Mouse (Mus musculus) stomach, embryonic 16.5 days (tissue): ENCODE measurements around the gene Samsn1. TPM values are rescaled to one million over a fixed set of nuclear protein-coding genes. Genes with fewer than 3 reads are reported as not detected.

Experiments
- ATAC-seq: fragments of 200-750 bp; cut with Nextera tagmentation; 2 replicates; pipeline ENCODE4 v1.8.0; 2017; ENCODE audit warnings: moderate number of reproducible peaks, moderate TSS enrichment; ENCODE audit not compliant: insufficient read depth, low FRiP score
- H3K27ac ChIP-seq: fragments of 300-500 bp; sonication (generic); 2 replicates; pipeline ENCODE4 v1.5.1; 2014; ENCODE audit warnings: low read length
- H3K27me3 ChIP-seq: fragments of 300-500 bp; sonication (generic); 2 replicates; pipeline ENCODE4 v1.6.1; 2014; ENCODE audit warnings: low read length, control low read depth, mixed read lengths; ENCODE audit not compliant: control insufficient read depth, insufficient read depth
- H3K36me3 ChIP-seq: fragments of 300-500 bp; sonication (generic); 2 replicates; pipeline ENCODE4 v1.6.1; 2014; ENCODE audit warnings: low read length; ENCODE audit not compliant: control insufficient read depth, insufficient read depth
- H3K4me1 ChIP-seq: fragments of 300-500 bp; sonication (generic); 2 replicates; pipeline ENCODE4 v1.6.1; 2014; ENCODE audit warnings: low read length, control low read depth, mixed read lengths; ENCODE audit not compliant: control insufficient read depth, insufficient read depth
- H3K4me2 ChIP-seq: fragments of 300-500 bp; sonication (generic); 2 replicates; pipeline ENCODE4 v1.6.1; 2014; ENCODE audit warnings: low read depth, low read length, mixed read lengths
- H3K4me3 ChIP-seq: fragments of 300-500 bp; sonication (generic); replicated peaks from 2 replicates; pipeline ENCODE4 v1.5.1; 2014; ENCODE audit warnings: mild to moderate bottlenecking, low read length
- H3K9ac ChIP-seq: fragments of 300-500 bp; sonication (generic); 2 replicates; pipeline ENCODE4 v1.6.1; 2014; ENCODE audit warnings: low read length
- H3K9me3 ChIP-seq: fragments of 300-500 bp; sonication (generic); replicated peaks from 2 replicates; pipeline ENCODE4 v1.6.1; 2016; ENCODE audit warnings: low read length, control low read depth; ENCODE audit not compliant: control insufficient read depth
- WGBS: fragments of 180-500 bp; shearing (Covaris S2); extraction: QIAGEN DNeasy Blood & Tissue Kit; methylation state at CpG from one replicate; pipeline ENCODE4 v1.1.7; 2014; 5-methylcytosine and 5-hydroxymethylcytosine counted together
- polyA plus RNA-seq: library from polyadenylated mRNA; unstranded; fragments of >200 nt; fragmentation: Nextera tagmentation; extraction: Ambion mirVana; gene quantifications from 2 replicates; pipeline ENCODE4 v1.2.1, GENCODE M21; 2015

Gene Samsn1
- polyA plus RNA-seq = 3.6 and 4.6 TPM in 2 replicates

DNA sequence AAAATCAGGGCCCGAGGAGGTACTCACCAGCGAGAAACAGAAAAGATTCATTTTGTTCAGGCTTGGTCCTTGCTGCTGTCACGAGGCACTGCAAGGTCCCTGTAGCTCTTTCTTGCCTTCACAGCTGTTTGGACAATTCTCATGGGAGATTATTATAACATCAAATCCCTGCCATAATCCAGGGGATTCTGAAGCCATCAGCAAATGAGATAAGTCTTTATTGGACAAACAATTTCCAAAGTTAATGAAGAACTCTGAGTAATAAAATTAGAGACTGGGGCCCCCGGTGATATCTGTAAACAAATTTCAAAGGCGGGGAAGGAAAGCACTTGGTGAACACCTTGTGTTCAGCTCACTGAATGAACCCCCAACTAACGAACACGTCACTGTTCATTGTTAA, at the start of gene Samsn1:
Samsn1 (minus strand) TSS at position 101 of the 400 bp plus-strand sequence.
- H3K4me2 ChIP-seq = no peak within 1 kb of the TSS
- no peak within 1 kb of the TSS for H3K9ac ChIP-seq
- no peak for ATAC-seq
- H3K27ac ChIP-seq = no peak within 1 kb of the TSS
- H3K4me1 ChIP-seq = no peaks in the 10 kb centered on the region
- no peak within 1 kb of the TSS for H3K4me3 ChIP-seq
- H3K27me3 ChIP-seq = no peaks in the 10 kb centered on the region
- H3K36me3 ChIP-seq = no peaks in the 10 kb centered on the region
- no peaks in the 10 kb centered on the region for H3K9me3 ChIP-seq
- 71% methylated on average over 7 of the region's 7 CpGs for WGBS

DNA sequence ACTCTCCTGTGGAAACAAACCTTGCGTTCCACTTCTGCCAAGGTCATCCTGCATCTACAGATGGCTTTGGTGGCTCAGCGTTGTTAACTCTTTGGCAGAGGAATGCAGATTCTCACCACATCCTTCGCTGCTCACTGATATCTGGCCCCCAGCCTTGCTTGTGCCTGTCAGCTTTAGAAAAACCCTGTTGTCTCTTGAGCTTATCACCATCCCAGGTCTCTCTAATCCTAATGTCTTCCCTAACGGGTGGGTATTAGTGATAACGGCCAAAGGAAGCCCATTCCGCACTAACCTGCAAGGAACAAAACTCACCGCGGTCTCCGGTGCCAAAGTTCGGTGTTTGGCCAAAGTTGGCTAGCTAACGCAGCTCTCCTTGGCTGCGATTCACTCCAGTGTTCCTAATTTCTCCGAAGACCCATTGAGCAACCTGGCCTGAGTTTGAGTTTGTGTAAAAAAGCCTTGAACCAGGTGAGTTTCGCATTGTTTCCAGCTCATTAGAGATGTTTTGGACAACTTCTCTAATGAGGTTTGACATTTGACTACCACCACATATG, 44.1 kb upstream of the Samsn1 start:
- no peak overlapping the region for H3K4me2 ChIP-seq

DNA sequence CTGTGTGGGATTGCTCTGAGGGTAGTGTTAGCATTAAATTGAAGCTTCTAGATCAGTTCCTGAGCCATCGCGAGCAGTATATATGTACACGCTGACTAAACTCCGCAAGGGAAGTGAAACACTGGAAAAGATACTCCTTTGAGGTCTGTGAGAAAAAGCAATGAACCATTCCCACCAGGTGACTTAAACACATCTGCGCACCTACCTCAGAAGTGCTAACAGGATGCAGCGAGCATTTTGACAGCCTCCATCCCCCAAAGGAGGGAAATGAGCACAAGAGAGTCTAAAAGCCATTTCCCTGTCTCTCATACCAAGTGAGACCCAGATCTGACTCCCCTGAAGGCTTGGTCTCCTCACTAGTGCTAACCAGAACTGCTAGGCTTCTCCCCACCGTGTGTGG, 32.9 kb upstream of the Samsn1 start:
- Histone ChIP-seq H3K27ac (no peak overlapping the region), H3K36me3 (no peaks in the 10 kb centered on the region), H3K9ac (no peak overlapping the region), H3K4me1 (no peaks in the 10 kb centered on the region), H3K27me3 (no peaks in the 10 kb centered on the region), H3K4me2 (no peak overlapping the region), H3K4me3 (no peak overlapping the region), H3K9me3 (0 out of 2 replicates have a peak, but pooled peaks cover 4% of the 10 kb centered on the region)
- 89% methylated on average over 7 of the region's 7 CpGs for WGBS
- ATAC-seq = no peak

More for the DNA sequence above, 44.1 kb upstream of the Samsn1 start:
- ATAC-seq = no peak
- H3K4me1 ChIP-seq = no peaks in the 10 kb centered on the region
- no peak overlapping the region for H3K4me3 ChIP-seq
- H3K9me3 ChIP-seq = no peaks in the 10 kb centered on the region
- WGBS = 92% methylated on average over 14 of the region's 14 CpGs
- H3K27me3 ChIP-seq = no peaks in the 10 kb centered on the region
- no peak overlapping the region for H3K27ac ChIP-seq
- no peaks in the 10 kb centered on the region for H3K36me3 ChIP-seq
- H3K9ac ChIP-seq = no peak overlapping the region

DNA sequence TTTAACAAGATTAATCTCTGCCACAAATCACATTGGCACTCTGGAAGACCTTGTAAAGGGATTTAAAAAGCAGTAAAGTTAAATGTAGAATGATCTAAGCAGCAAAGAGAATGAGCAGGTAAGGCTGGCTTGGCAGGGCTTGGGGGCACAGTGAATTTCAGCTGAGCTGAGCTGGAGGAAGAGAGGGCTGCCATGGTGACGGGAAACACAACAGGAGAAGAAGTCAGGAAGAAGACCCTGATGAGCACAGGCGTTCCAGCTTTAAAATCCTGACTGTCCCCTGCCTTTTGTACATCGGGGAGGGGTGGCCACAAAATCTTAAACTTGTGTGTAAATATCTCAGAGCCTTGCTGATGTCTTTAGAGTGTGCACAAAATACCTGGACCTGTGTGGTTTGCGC, 32.0 kb upstream of the Samsn1 start:
- no peak for ATAC-seq
- Histone ChIP-seq H3K4me2 (no peak overlapping the region), H3K9me3 (0 out of 2 replicates have a peak, but pooled peaks cover 4% of the 10 kb centered on the region), H3K4me1 (no peaks in the 10 kb centered on the region), H3K4me3 (no peak overlapping the region), H3K36me3 (no peaks in the 10 kb centered on the region), H3K9ac (no peak overlapping the region), H3K27me3 (no peaks in the 10 kb centered on the region), H3K27ac (no peak overlapping the region)
- 84% methylated on average over 4 of the region's 4 CpGs for WGBS

DNA sequence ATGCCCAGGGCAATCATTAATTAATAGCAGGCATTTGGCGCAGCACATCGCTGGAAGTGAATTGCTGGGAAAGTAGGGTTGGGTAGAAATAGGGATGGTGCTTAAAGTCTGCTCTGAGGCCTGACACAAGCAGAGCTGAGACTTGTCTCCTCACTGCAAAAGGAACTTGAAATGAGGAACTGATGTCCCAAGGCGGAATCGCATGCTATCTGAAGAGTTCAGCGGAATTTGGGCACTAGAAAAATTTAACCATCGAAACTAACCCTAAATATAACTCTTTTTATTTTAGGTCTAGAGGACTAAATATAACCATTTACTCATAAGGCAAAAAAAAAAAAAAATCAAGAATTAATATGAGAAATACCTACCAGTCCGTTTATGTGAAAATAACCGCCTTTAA, 31.5 kb upstream of the Samsn1 start:
- Histone ChIP-seq H3K4me2 (no peak overlapping the region), H3K9me3 (0 out of 2 replicates have a peak, but pooled peaks cover 4% of the 10 kb centered on the region), H3K27me3 (no peaks in the 10 kb centered on the region), H3K4me1 (no peaks in the 10 kb centered on the region), H3K27ac (no peak overlapping the region), H3K36me3 (no peaks in the 10 kb centered on the region), H3K4me3 (no peak overlapping the region), H3K9ac (no peak overlapping the region)
- 87% methylated on average over 8 of the region's 8 CpGs for whole genome bisulfite sequencing
- no peak for ATAC-seq

DNA sequence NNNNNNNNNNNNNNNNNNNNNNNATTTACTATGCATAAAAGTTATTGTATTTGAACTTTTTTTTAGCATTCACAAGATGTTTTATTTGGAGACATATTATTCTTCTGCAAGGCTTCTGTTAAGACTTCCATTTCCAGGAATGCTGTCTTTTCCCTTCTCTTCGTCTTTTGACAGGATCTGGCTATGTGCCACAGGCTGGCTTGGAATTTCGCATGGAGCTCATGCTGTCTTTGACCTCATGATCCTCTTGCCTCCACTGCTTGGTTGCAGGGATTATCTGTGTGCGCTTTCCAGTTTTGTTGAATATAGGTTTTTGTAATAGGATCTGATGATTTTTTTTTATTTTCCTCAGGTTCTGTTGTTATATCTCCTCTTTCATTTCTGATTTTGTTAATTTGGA, 25.0 kb upstream of the Samsn1 start:
- Histone ChIP-seq H3K9ac (no peak overlapping the region), H3K36me3 (no peaks in the 10 kb centered on the region), H3K4me3 (no peak overlapping the region), H3K9me3 (no peaks in the 10 kb centered on the region), H3K4me2 (no peak overlapping the region), H3K27ac (no peak overlapping the region), H3K4me1 (no peaks in the 10 kb centered on the region), H3K27me3 (no peaks in the 10 kb centered on the region)
- WGBS = 42% methylated on average over 3 of the region's 3 CpGs
- ATAC-seq = no peak

DNA sequence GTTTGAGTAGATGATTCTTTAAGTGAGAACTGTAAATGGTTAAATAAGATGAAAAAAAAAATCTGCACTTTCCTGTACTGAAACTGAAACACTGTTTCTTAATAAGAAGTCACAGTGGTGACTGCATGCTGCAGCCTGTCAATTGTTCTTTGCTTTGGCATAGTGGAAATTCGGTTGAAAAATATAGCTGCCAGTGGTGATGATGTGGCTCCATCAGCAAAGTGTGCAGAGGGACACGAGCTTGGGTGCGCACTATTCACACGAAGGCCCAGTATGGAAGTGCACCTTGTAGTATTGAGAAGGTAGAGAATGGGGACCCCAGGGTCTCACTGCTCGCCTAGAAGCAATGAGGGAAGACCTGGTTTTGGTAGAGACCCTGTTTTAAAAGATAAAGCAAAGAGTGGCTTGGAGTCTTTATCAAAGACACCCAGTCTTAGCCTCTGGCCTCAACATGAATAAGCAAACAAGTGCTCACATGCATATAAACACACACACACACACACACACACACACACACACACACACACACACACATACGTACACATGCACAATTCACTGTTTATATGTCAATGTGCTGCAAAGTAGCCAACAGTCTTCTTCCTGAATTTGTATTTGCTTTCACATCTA, 18.4 kb upstream of the Samsn1 start:
- 80% methylated on average over 6 of the region's 6 CpGs for WGBS

DNA sequence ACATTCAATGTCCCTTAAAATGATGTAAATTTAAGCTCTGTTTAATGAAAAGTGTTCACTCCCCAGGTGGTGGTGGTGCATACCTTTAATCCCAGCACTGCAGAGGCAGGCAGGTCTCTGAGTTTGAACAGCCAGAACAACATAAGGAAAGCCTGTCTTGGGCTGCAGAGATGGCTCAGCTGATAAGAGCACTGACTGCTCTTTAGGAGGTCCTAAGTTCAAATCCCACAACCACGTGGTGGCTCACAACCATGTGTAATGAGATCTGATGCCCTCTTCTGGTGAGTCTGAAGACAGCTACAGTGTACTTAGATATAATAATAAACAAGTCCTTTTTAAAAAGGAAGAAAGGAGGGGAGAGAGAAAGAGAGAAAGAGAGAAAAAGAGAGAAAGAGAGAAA, 2.9 kb downstream of the Samsn1 start:
- Histone ChIP-seq H3K9me3 (no peaks in the 10 kb centered on the region), H3K4me3 (no peak overlapping the region), H3K4me1 (no peaks in the 10 kb centered on the region), H3K27me3 (no peaks in the 10 kb centered on the region), H3K4me2 (no peak overlapping the region), H3K36me3 (no peaks in the 10 kb centered on the region), H3K27ac (no peak overlapping the region), H3K9ac (no peak overlapping the region)
- 44% methylated on average over 1 of the region's 1 CpGs for WGBS
- no peak for ATAC-seq

More for the DNA sequence above, 18.4 kb upstream of the Samsn1 start:
- Histone ChIP-seq H3K9ac (no peak overlapping the region), H3K36me3 (no peaks in the 10 kb centered on the region), H3K9me3 (no peaks in the 10 kb centered on the region), H3K27me3 (no peaks in the 10 kb centered on the region), H3K4me3 (no peak overlapping the region), H3K4me2 (no peak overlapping the region), H3K4me1 (no peaks in the 10 kb centered on the region), H3K27ac (no peak overlapping the region)
- no peak for ATAC-seq

DNA sequence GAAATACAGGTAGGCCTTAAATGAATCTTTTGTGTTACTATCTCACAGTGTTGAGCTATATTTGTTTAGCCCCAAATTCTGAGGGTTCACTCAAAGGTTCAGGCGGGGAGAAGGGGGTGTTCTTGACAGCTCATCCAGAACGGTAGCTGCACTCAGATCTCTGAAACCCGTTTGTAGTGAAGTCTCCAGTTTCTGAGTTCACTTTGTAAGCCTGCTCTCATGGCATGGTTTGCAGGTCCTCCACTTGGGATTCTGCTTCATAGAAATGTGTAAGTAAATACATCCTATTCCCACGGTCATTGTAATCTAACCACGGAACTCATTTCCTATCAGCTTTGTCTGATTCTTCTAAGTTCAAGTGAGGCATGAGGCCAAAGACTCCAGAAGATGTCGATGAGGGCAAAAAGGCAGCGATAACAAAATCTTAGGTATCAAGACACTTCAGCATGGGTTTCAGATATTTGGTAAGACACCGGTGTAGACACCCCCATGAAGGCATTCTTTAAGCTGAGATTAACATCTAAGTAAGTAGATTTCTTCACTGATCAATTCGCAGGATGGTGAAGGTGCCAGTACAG, 18.2 kb downstream of the Samsn1 start:
- Histone ChIP-seq H3K9me3 (no peaks in the 10 kb centered on the region), H3K4me3 (no peak overlapping the region), H3K4me1 (no peaks in the 10 kb centered on the region; the same call in 1 of the 2 replicates), H3K27ac (no peak overlapping the region), H3K27me3 (no peaks in the 10 kb centered on the region), H3K36me3 (no peaks in the 10 kb centered on the region), H3K4me2 (no peak overlapping the region), H3K9ac (no peak overlapping the region)
- WGBS = 82% methylated on average over 9 of the region's 9 CpGs
- ATAC-seq = no peak
